Mouse (Mus musculus) liver, embryonic 14.5 days (tissue): ENCODE measurements around the gene Cbx2.

Experiments used
- CTCF ChIP-seq: IDR thresholded peaks from 2 replicates; pipeline ENCODE4 v1.5.1; 2016; ENCODE audit warnings: antibody characterized with exemption, low read depth, control low read depth
- EP300 ChIP-seq: IDR thresholded peaks from 2 replicates; pipeline ENCODE4 v1.6.1; 2016; ENCODE audit warnings: antibody characterized with exemption, low read depth

DNA sequence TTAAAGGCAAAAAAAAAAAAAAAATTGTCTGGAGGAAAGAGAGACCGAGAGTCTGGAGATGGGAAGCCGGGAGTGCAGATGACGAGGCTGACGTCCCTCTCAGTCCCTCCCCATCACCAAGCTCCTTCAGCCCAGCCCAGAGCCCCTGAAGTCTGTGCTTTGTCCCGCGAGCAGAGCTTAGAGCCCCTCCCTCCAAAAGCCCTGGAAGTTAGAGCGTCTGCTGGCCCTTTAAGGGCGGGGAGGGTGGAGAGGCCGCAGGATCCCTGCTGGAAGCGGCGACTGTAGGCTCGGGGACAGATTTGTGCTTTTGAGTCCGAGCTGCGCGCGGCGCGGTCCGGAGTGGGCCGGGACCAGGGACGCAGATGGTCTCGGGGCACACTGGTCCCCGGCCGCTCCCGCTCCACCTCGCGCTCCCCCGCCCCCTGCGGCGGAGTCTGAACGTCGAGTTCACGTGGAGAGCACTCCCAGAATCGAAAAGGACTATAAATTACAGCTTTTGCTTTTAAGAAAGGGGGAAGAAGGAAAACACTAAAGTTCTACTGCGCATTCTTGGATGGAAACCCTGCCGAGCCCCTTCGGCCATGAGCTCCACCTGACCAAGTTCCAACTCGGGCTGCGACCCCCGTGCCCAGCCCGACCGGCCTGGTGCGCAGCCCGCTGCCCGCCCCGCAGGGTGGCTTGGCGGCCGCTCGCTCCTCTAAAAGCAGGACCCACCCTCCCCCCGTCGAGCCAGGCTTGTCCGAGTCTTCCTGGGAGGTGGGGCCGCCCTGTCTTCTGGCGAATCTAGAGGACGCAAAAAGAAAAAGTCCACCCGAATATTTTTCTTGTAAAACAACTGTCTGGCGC lies 14.4 kb downstream of the Cbx2 start:
- TF ChIP-seq CTCF, result no peak
- no peak for TF ChIP-seq EP300
